Mouse (Mus musculus) heart, embryonic 16.5 days (tissue): ENCODE measurements around the gene Atxn1. TPM values are rescaled to one million over a fixed set of nuclear protein-coding genes. Genes with fewer than 3 reads are reported as not detected.

Experiments
- ATAC-seq: fragments of 200-750 bp; cut with Nextera tagmentation; replicated peaks from 2 replicates; pipeline ENCODE4 v1.8.0; 2017; ENCODE audit warnings: moderate number of reproducible peaks; ENCODE audit not compliant: insufficient read depth, low FRiP score; ENCODE audit errors: extremely low read depth
- H3K27ac ChIP-seq: fragments of 300-500 bp; sonication (generic); 2 replicates; pipeline ENCODE4 v1.5.1; 2014; ENCODE audit warnings: mild to moderate bottlenecking, low read length, control low read depth, moderate library complexity
- H3K27me3 ChIP-seq: fragments of 300-500 bp; sonication (generic); 2 replicates; pipeline ENCODE4 v1.6.1; 2014; ENCODE audit warnings: low read length, mixed read lengths; ENCODE audit not compliant: control insufficient read depth, insufficient read depth
- H3K36me3 ChIP-seq: fragments of 300-500 bp; sonication (generic); 2 replicates; pipeline ENCODE4 v1.6.1; 2014; ENCODE audit not compliant: control insufficient read depth, insufficient read depth
- H3K4me1 ChIP-seq: fragments of 300-500 bp; sonication (generic); 2 replicates; pipeline ENCODE4 v1.6.1; 2014; ENCODE audit warnings: low read length, mixed read lengths; ENCODE audit not compliant: control insufficient read depth, insufficient read depth
- H3K4me2 ChIP-seq: fragments of 300-500 bp; sonication (generic); 2 replicates; pipeline ENCODE4 v1.6.1; 2014; ENCODE audit warnings: low read depth, mild to moderate bottlenecking, control low read depth, low read length
- H3K4me3 ChIP-seq: fragments of 300-500 bp; sonication (generic); 2 replicates; pipeline ENCODE4 v1.5.1; 2014; ENCODE audit warnings: mild to moderate bottlenecking, control low read depth, low read length
- H3K9ac ChIP-seq: fragments of 300-500 bp; sonication (generic); 2 replicates; pipeline ENCODE4 v1.6.1; 2014; ENCODE audit warnings: low read length, control low read depth
- H3K9me3 ChIP-seq: fragments of 300-500 bp; sonication (generic); replicated peaks from 2 replicates; pipeline ENCODE4 v1.6.1; 2016; ENCODE audit warnings: low read length; ENCODE audit not compliant: control insufficient read depth
- WGBS: fragments of 180-500 bp; shearing (Covaris S2); extraction: QIAGEN DNeasy Blood & Tissue Kit; methylation state at CpG from one replicate; pipeline ENCODE4 v1.1.7; 2014; 5-methylcytosine and 5-hydroxymethylcytosine counted together
- polyA plus RNA-seq: library from polyadenylated mRNA; unstranded; fragments of >200 nt; fragmentation: Nextera tagmentation; extraction: Ambion mirVana; gene quantifications from 2 replicates; pipeline ENCODE4 v1.2.1, GENCODE M21; 2015

Atxn1 gene
- polyA plus RNA-seq, 1 experiment from 2014 or later, result 7.2 TPM

DNA sequence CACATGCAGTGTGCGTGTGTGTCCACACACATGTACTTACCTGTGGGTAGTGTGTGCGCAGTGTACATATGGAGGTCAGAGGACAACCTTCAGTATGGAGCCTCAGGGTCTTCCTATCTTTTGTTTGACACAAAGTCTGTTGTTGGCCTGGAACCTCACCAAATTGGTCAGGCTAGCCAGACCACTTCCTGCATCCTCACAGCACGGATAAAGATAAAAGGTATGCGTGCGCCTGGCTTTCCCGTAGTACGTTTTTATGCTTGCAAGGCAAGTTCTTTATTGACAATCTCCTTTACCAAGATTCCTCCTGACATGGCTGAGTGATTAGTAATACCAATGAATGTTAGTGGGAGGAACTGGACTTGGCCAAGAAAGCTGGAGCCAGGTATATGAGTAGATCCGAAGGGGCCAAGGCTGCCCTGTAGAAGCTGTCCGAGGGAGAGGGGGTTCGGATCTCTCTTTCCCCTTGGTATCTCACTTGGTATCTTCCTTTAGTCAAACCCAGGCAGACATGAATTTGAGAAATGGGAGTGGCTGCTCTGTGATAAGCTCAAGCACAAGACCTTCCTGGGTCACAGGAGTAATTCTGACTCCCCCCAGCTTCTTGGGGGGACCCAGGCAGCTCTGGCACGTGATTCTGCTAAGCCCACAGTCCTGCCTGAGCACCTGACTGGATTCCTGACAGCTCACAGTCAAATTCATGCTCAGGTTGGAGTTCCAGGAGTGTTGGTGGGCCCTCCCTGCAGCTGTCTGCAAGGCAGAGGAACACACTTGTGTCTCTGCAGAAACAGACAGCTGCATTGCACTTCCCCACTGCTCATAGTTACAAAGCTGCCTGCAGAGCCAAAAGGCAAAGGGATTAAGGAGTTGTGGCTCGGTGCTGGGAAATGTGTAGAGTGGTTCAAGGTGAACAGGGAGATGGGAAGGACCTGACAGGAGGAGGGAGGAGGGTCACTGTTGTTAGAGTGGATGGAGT, 451.5 kb downstream of the Atxn1 start:
- Histone ChIP-seq H3K27ac (peak overlapping the region; percentile 68; the same call in 1 of the 2 replicates), H3K27me3 (no peaks in the 10 kb centered on the region), H3K4me1 (peaks cover 78% of the 10 kb centered on the region), H3K9ac (0 out of 2 replicates have a peak overlapping the region, but pooled peaks have one; percentile 51), H3K9me3 (no peaks in the 10 kb centered on the region), H3K4me3 (no peak overlapping the region), H3K36me3 (peaks cover 8% of the 10 kb centered on the region), H3K4me2 (no peak overlapping the region; the same call in 1 of the 2 replicates)
- no peak for ATAC-seq
- 49% methylated on average over 12 of the region's 12 CpGs for WGBS

DNA sequence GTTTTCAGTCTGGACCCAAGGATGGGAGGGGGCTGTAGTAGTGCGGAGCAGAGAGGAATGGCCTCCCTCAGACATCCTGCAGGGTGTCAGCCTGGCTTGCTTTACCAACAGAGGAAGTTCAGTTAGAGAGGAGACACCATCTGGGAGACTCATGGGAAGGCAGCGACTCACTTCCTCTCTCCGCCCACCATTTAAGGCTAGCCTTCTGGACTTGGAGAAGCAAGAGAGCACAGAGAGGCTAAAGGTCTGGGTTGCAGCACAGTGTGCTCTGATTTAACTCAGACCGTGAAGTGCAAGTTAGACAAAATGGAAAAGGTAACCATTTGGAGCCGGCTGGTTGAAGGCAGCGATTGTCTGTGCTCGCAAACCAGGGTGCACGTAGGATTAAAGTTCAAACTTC, 452.3 kb downstream of the Atxn1 start:
- peak overlapping the region; percentile 68 for H3K27ac ChIP-seq
- WGBS, result 68% methylated on average over 8 of the region's 8 CpGs
- no peak overlapping the region for H3K4me3 ChIP-seq
- no peak overlapping the region for H3K4me2 ChIP-seq
- peaks cover 78% of the 10 kb centered on the region for H3K4me1 ChIP-seq
- no peaks in the 10 kb centered on the region for H3K27me3 ChIP-seq
- ATAC-seq, result no peak
- 0 out of 2 replicates have a peak overlapping the region, but pooled peaks have one; percentile 28 for H3K9ac ChIP-seq
- no peaks in the 10 kb centered on the region for H3K9me3 ChIP-seq
- peaks cover 1% of the 10 kb centered on the region; the same call in 1 of the 2 replicates for H3K36me3 ChIP-seq

DNA sequence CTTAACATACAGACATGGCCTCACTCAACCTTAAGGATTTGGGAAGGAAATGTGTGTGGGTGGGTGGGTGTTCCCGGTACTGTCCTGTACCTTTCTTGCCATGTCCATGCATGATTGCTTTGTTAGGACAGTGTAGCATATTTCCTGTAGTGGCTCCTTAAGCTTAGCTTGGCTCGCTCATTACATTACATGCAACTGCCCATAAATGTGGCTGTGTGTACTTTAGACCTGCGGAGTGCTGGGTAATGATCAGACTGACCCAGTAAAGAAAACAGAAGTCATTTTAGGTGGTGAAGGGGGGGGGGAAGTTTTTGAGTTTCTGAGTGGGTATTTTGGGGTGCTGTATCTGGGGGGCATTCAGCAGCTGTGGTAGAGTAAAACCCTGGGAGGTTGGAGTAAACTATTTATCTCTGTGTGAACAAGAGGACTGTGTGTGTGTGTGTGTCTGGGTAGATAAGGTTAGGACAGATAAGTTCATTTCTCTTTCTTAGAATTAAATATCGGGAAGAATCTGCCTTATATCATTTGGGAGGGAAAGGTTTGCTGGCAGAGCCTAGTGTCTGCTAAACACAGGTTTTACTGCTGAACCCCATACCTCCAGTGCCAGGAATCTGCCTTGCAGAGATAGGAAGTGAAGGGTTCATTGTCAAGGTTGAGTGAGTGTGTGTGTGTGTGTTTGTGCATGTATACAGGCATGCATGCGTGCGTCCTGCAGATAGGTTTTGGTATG, 452.9 kb downstream of the Atxn1 start:
- ATAC-seq, result no peak
- peaks cover 76% of the 10 kb centered on the region for H3K4me1 ChIP-seq
- H3K27me3 ChIP-seq, result no peaks in the 10 kb centered on the region
- no peaks in the 10 kb centered on the region for H3K9me3 ChIP-seq
- no peak overlapping the region for H3K4me3 ChIP-seq
- H3K27ac ChIP-seq, result peak overlapping the region; percentile 68
- no peak overlapping the region for H3K4me2 ChIP-seq
- H3K36me3 ChIP-seq, result no peaks in the 10 kb centered on the region
- WGBS, result 58% methylated on average over 6 of the region's 6 CpGs
- H3K9ac ChIP-seq, result no peak overlapping the region; the same call in 1 of the 2 replicates

DNA sequence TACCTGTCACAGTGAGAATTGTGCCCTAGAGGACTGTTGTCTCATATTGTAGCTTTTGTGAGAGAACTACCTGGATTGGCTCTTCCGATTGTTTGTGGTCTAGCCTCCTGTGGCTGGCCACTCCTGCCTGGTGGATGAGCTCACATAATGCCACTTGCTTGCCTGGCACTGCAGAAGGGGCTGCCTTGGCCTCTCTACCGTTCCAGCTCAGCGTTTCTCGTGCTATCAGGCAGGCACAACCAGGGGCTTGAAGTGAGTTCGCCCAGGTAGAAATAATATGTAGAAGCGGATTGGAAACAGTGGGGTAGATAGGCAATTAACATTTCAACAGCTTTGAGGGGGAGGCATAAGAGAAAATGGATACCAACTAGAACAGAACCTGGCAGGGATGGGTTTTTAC, 455.4 kb downstream of the Atxn1 start:
- H3K36me3 ChIP-seq, result no peaks in the 10 kb centered on the region
- H3K9me3 ChIP-seq, result no peaks in the 10 kb centered on the region
- WGBS, result 61% methylated on average over 6 of the region's 6 CpGs
- H3K4me1 ChIP-seq, result peaks cover 56% of the 10 kb centered on the region
- peak overlapping the region; percentile 89 for H3K4me2 ChIP-seq
- peak overlapping the region; percentile 33 for H3K27ac ChIP-seq
- no peak for ATAC-seq
- H3K27me3 ChIP-seq, result no peaks in the 10 kb centered on the region
- H3K9ac ChIP-seq, result peak overlapping the region; percentile 89
- H3K4me3 ChIP-seq, result peak overlapping the region; percentile 79

DNA sequence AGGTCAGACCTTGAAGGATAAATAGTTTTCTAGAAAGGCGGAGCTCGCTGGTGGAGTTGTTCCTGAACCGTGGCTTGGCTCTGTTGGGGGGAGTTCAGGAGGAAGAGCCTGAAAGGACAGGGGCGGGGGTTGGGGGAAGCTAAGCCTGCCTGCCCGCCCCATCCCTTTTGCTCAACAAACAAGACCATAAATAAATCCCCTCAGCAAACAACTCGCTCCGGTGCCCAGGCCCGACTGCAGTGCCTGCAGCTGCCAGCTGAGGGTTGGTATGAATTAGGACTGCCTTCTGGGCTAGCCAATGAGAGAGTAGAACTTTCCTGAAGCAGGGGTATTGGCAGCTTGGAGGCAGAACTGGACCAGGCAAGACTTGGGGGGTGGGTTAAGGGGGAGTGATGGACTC, 456.3 kb downstream of the Atxn1 start:
- peak; percentile 60 for ATAC-seq
- peak overlapping the region; percentile 79 for H3K4me3 ChIP-seq

DNA sequence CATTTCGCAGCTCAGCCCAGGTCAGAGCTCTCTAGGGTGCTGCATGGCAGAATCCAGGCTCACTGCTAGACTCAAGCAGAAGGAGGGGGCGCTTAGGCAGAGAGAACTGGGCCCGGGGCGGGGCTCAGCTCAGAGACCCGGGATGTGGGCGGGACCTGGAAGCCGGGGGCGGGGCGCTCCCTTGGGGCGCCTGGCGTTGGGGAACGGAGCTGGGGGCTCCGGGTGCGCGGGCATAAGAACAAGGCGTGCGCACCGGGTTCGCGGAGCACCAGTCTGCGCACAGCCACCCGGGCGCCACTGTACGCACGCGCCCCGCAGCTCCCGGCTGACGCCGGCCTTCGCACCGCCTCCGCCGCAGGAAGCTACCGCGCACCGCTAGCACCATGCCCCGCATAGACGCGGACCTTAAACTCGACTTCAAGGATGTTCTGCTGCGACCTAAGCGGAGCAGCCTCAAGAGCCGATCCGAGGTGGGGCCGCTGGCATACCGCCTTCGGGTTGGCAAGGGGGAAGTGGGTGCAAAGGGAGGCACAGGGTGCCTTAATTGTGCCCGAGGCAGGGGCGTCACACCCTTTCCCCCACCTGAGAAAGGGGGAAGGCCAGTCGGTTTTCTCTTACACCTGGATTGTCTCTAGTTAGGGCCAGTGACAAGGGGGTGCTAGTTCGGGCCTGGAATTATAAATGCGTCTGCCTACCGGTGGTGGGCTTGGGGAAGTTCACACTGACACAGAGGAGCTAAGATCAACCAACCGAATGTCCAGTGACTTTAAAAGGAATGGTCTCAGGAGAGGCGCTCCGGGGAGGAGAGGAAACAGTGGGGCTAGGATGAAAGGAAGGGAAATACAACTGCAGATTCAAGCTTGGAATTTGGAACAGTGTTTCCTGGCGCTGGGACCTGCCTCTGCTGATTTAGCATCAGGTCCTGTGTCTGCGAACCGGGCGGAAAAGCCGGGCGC, 457.3 kb downstream of the Atxn1 start, which contains the start of gene Gmpr:
Gene Gmpr, plus strand, starts transcription at position 171 of the 956 bp plus-strand sequence.
- peak; percentile 85 for ATAC-seq
- WGBS, result 1% methylated on average over 60 of the region's 63 CpGs

More for the DNA sequence above, 456.3 kb downstream of the Atxn1 start:
- H3K36me3 ChIP-seq, result no peaks in the 10 kb centered on the region
- no peaks in the 10 kb centered on the region for H3K9me3 ChIP-seq
- peak overlapping the region; percentile 98 for H3K27ac ChIP-seq
- peak overlapping the region; percentile 89 for H3K9ac ChIP-seq
- peaks cover 47% of the 10 kb centered on the region for H3K4me1 ChIP-seq
- H3K4me2 ChIP-seq, result peak overlapping the region; percentile 89
- no peaks in the 10 kb centered on the region for H3K27me3 ChIP-seq
- 2% methylated on average over 8 of the region's 8 CpGs for WGBS

DNA sequence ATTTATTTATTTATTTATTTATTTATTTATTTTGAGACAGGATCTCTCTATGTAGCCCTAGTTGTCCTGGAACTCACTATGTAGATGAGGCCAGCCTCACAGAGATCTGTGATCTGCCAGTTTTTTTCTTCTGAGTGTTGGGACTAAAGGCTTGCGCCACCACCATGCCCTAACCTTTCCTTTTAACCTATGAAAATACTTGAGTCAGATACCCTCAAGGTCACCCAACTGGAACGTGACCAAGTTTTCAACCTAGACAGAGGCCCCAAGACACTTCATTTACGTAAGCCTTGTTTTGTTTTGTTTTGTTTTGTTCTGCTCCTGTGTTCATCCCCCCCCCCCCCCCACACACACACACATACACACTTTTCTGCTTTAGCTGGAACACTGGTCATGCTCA, 459.3 kb downstream of the Atxn1 start:
- no peaks in the 10 kb centered on the region for H3K36me3 ChIP-seq
- no peak overlapping the region for H3K4me2 ChIP-seq
- H3K4me1 ChIP-seq, result peaks cover 19% of the 10 kb centered on the region
- ATAC-seq, result no peak
- H3K27ac ChIP-seq, result no peak overlapping the region
- 94% methylated on average over 3 of the region's 3 CpGs for WGBS
- no peak overlapping the region for H3K9ac ChIP-seq
- H3K9me3 ChIP-seq, result no peaks in the 10 kb centered on the region
- H3K4me3 ChIP-seq, result no peak overlapping the region
- H3K27me3 ChIP-seq, result no peaks in the 10 kb centered on the region

More for the DNA sequence above, 457.3 kb downstream of the Atxn1 start, which contains the start of gene Gmpr:
- H3K4me3 ChIP-seq, result peak within 1 kb of the TSS; percentile 79
- H3K4me1 ChIP-seq, result peaks cover 38% of the 10 kb centered on the region
- H3K36me3 ChIP-seq, result no peaks in the 10 kb centered on the region
- no peaks in the 10 kb centered on the region for H3K27me3 ChIP-seq
- H3K9me3 ChIP-seq, result no peaks in the 10 kb centered on the region
- H3K9ac ChIP-seq, result peak within 1 kb of the TSS; percentile 89
- peak within 1 kb of the TSS; percentile 89 for H3K4me2 ChIP-seq
- peak within 1 kb of the TSS; percentile 98 for H3K27ac ChIP-seq

DNA sequence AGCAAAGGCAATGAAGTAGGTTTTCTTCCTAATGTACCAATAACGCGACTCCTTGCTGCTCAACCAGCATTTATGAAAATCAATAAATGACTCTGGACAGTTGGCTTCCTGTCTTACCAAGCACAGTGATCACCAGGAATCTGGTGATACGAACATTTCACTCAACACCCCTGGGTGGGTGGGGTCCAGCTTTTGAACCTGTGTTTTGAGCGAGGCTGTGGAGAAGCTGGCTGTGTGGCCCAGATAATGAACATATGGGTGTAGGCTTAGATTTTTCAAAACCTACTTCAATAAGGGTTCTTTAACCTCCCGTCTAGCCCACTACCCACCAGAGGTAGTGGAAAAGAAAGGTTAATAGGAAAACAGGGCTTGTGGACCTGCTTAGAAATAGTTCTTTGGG, 462.0 kb downstream of the Atxn1 start:
- WGBS, result 83% methylated on average over 5 of the region's 5 CpGs
- no peaks in the 10 kb centered on the region for H3K27me3 ChIP-seq
- no peak overlapping the region for H3K4me3 ChIP-seq
- 0 out of 2 replicates have a peak, but pooled peaks cover 3% of the 10 kb centered on the region for H3K9me3 ChIP-seq
- no peak overlapping the region for H3K27ac ChIP-seq
- peaks cover 9% of the 10 kb centered on the region for H3K4me1 ChIP-seq
- no peak overlapping the region for H3K9ac ChIP-seq
- ATAC-seq, result no peak
- no peaks in the 10 kb centered on the region for H3K36me3 ChIP-seq
- H3K4me2 ChIP-seq, result no peak overlapping the region
